Mouse (Mus musculus) kidney, adult 2 months (tissue): Measurements from ENCODE around the gene Trak1.

Experiments
- CTCF ChIP-seq: fragments of 200-500 bp; conservative IDR thresholded peaks from 2 replicates; pipeline ENCODE4 v1.5.1; 2011; ENCODE audit warnings: low read depth, mild to moderate bottlenecking, control low read depth, low read length, moderate library complexity, mixed read lengths; ENCODE audit not compliant: insufficient read depth, insufficient read length
- POLR2A ChIP-seq: fragments of 200-500 bp; IDR thresholded peaks from one replicate; pipeline ENCODE4 v1.6.1; 2011; ENCODE audit warnings: low read depth, low read length, control low read depth

DNA sequence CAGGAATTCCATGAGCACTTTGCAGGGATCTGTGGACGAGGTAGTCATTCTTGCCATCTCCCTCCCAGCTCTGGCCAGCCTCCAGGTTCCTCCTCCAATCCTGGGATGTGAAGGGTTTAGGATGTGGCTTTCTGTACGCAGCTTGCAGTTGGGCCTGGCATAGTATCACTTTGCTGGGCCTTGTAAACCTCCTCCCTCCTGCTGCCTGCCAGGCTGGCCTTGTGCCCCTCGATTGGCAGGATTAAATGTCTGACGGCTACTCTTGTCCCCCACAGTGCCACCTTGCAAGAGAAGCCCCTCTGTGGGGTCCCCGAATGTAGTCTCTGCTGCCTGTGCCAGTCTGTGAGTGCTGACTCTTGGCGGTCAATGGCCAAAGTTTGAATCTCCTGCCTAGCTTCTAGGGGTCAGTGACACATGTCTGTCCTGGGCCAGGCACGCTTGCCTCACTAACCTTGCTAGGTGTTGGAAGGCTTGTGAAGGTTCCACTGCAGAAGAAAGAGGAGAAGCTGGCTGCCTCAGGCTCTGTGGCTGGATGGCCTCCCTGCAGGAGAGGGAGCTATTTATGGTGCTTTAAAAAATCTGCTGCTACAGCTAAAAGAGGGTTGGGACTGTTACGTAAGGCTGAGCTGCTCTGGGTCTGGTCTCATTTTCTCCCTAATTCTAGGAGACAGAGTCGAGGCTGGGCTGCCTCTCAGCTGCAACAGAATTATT lies 58.3 kb downstream of the Trak1 start:
- TF ChIP-seq CTCF (0 out of 2 replicates have a peak, but pooled peaks have one; percentile 10), POLR2A (no peak)
